Mouse (Mus musculus) cerebellum, adult 9-11 months (tissue): ENCODE measurements at regions not wholly inside any gene's neighbourhood (a gene's known extent, or its start where the extent isn't known, plus 50 kb on each side); places are given as distances from the start of the nearest gene placed in this dataset.
"Not testable (repeated sequence)": the region's sequence is repeated elsewhere in the genome, so short reads cannot be mapped to it uniquely, and the experiment has no call there.

Experiments
- DNase-seq: peaks from one replicate; pipeline ENCODE4 v3.0.0; 2022

DNA sequence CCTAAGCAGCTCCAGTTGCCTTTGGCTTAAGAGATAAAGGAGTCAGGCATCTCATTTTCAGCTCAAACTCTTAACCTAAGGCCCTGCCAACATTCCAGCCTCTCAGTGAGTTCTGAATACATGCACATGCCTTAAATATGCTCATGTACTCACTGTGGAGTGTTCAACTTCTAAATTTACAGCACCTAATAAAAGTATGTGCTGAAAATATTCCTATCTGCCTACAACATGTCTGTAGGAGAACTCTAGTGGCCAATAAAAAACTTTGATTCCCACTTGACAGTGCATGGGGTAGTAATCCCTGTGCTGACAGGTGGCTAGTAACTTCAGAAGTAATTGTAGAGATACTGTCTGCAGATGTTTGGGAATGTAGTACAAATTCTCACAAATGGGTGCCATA is 319.3 kb upstream of the Intu start:
- no peak for DNase-seq

DNA sequence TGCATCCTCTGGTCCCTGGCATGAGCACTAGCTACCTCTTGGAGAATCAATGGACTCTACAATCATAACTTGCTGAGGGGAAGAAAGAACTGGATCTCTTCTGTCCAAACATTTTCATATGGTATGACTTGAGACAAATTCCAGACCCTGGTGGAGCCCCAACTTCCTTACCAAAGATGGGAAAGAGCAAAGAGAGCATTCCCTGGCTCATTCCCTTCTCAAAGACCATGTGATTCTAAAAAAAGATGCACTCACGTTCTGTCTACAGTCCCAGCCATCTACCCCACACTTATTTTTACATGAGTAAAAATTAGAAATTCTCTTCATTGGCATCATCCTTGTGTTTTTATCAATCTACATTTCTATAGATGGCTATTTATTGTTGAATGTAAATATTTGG is 304.3 kb upstream of the Intu start:
- DNase-seq = no peak

DNA sequence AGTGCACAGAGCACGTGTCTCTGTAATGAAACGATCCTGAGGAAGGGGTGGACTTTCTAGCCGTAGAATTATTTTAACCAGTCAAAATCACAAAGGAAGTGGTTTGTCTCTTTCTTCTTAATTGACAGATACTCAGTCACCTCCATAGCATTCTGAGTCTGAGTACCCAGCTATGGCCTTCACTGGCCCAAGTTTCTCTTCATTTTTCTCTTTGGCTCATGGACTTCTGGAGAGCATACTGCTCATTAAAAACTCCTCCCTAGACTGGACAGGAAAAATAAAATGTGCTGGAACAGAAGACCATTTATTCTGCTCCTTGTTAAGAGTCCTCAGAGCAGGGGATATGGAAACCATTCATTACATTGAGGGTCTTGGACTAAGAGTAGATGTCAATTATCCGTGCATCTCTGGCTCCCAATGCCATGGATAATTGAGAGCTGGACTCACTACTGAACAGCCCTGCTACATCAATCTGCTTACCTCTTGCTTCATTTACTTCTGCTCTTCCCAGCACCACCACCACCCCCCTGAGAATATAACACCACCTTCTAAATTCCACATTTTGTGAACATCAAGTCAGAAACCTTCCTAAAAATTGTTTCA is 287.5 kb upstream of the Intu start:
- no peak for DNase-seq

DNA sequence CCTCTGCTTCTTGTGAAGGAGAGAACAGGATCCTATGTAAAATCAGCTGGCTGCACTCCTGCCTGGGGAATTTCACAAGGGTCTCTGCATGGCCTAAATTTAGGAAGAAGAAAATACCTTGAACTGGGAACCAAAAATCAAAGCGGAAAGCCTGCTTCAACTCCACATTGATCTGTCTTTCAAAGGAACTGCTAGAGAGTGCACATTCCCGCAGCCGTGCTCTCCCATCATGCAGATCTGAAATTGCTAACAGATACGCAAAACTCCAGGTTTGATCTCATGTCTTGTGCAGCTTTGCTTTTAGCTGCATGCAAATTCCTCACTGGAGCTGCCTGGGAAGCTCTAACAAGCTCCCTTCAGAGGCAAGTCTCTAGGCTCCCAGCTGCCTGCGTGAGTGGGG is 276.7 kb upstream of the Intu start:
- no peak for DNase-seq

DNA sequence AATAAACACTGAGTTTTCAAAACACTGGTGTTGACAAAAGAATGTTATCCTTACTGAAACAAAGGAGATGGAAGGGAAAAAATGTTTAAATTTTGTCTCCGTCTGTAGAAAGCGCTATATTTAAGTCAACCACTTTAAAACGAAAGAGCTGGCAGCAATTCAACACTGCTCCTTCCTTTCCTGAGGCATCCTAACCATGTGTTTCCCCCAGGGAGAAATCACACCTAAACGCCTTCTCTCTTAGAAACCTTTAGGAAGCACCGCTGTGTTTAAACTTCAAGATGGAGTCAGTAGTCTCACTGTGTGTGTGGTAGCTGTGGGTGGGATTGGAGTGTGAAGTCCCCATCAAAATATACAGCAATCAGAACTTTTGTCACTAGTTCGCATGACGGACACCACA is 268.6 kb upstream of the Intu start:
- DNase-seq = no peak

DNA sequence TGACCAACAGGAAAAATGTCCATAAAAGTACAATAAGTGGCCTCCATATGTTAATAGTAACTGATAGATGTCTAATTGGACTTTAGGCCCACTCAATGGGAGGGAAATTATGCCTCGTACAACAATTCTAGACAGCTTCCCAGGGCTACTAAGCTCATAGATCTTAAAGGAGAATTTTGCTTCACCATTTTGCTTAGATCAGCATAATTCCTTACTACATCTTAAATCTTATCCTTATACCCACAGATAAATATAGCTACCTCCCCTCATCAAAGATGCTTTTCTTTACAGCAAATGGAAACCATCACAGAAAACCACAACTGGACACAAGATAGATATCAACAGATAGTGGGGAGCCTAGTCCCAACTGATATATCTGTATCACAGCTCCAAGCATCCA is 263.6 kb upstream of the Intu start:
- no peak for DNase-seq

DNA sequence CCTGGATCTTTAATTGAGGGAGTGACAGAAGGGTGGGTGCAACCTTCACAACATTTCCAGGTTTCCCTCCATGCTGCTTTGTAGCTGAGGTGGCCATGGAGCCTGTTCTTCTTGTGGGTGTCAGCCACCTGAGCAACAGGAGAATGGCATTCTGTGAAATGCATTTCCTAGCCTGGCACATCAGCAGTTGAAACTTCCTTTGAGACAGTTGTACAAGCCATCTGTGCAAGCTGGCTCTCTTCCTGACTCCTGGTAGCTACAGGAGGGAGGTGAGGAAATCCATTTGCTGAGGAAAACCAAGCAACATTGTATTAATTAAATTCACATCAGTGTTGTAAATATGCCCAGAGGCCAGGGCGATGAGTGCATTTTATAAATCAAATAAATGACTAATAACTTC is 248.2 kb upstream of the Intu start:
- peak; percentile 56 for DNase-seq

DNA sequence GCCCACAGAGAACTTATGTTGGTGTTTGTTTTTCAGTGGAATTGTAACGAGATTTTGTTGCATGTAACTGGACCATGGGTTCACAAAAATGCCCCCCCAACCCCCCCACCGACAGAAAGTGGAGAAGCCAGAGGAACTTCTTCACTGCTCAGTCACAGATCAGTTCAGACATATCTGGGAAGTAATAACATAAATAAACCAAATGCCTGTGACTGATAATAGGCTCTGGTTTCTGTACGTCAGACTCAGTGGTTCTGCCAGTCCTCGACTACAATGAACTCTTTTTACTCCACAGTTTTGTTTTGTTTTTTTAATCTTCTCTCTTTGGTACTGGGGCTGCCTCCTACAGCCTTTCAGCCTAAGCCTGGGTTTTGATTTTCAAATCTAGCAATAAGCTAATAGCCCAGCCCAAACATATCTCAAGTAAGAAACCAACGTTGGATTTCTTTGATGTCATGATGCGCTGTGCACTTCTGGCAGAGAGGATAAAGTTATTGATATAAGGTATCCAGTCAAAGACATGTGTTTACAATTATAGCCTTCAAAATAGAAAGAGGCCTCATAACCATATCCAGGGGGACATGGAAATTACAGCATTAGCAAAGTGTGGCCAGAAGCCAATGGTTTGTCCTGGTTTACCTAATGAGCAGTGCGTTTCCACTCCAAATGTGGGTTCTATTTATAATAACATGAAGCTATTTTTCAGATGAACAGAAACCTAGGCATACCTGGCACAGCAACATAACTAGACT is 244.0 kb upstream of the Intu start:
- DNase-seq = no peak

DNA sequence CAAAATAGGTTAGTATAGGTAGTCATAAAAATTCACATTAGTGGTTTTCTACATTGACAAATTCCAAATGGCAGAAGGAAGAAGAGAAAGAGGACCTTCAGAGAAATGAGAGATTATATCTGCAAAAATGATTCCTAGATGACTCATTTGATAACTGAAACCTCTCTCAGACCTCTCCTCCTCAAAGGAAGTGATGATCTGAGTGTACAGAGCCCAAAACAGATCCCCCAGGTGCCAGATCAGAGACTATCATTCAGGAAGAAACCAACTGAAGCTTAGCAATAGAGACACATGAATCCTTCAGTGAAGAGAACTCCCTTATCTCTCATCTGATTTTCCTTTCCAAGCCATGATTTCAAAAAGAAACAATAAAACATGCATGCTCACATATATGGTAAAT is 234.0 kb upstream of the Intu start:
- no peak for DNase-seq

DNA sequence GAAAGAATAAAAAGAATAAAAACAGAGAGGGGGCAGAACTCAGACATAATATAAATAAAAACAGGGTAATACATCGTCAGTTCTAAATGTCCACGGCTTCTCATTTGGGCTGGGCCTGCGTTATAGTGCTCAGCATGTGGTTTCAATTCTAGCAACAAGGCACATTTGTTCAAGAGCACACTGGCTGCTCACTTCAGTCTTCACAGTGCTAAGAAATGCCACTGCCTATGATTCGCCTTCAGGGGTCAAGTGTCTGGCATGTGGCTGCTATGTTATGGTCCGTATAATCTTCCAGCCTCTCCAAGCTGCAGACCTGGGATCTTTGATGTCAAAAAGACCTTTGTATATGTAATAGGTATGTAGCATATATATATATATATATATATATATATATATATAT is 210.8 kb upstream of the Intu start:
- DNase-seq = no peak

DNA sequence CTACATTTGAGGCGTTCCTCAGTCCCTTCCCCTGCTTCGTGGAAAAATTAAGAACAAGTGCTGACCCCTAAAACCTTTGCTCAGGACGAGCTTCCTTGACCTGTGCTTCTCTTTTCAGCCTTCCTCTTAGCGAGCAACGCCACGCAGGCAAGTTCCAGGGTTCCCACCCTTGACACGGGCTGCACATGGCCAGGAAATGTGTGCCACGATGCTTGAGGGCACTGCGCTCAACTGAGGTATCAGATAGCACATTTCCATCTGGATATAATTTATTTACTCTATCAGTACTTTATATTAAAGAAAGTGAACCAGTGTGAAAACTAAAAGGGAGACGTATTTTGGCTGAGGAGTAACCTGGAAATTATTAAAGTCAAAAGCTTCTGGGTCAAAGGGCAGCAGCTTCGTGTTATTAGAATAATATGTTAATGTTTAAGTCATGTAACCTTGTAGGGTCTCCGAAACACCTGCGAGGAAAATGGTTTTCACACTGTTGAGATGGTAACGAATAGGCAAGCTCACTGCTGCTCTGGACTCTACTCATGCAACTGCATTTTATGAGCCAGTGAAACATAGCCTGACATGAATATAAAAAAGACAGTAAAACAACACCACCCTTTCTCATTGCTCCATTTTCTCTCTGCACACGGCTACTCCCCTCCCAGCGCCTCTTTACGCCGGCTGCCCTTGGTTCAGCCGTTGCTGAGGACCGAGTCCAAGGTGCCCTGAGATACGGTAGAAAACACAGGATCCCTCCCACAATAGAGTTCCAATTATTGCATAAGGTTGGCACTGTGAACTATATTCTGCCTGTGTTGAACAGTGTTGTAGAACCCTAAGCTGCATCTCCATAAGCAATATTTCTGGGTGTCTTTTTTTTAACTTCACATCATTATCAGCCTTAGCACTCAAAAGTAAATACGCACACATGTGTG is 204.9 kb upstream of the Intu start:
- DNase-seq = no peak

DNA sequence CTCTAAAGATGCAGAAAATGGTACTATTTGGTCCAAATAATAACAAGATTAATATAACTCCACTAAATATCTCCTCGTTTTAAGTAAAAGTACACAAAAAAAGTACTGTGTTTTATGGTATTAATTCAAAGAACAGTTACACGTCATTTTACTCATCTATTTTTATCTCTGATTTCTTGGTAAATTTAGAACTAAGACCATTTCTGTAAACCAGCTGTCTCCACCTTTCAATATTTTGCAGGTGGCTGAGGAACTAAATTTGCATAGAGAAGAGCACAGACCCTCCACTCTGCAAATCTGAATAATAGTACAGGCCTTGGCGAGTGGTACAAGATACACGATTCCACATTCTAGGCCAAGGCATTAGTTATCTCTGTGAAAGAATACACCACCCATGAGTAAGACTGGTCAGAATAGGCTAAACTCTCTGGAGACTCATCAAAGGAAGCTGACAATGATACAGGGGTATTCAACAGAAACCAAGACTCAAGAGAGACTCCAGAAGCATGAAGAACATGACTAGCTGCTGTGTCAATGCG is 191.5 kb upstream of the Intu start:
- DNase-seq = no peak

DNA sequence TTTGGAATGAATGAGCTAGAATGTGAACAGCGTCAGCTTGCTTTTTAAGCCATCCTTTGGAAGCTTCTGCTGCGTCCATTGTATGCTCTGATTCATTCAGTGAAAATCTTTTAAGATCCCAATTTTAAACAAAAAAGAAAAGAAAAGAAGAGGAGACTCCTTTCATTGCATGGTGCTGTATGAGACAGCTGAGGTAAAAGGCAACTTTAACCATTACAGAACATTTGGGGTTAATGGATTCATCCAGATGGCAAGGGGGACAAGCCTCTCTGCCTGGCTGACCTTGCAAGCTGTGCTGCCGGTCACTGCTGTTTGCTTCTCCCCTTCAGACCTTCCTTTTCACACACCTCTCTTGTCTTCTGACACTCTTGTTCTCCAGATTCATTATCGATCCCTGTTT is 176.0 kb upstream of the Intu start:
- no peak for DNase-seq

DNA sequence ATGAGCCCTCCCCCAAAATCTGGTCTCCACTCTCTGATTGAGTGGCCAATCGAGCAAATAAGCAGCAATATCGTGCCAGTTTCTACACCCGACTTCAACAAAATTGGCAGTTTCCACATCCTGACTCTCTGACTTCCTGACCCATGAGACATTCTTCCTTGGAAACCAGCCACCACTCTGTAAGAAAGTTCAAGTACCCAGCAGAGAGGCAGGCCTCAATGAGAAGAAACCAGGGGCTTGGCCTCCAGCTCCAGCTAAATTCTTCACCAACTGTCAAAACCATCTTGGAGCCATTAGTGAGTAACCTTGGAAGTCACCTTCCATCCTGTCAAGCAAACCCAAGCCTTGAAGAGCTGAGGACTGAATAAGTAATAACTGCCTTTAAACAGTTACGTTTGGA is 162.7 kb upstream of the Intu start:
- no peak for DNase-seq

DNA sequence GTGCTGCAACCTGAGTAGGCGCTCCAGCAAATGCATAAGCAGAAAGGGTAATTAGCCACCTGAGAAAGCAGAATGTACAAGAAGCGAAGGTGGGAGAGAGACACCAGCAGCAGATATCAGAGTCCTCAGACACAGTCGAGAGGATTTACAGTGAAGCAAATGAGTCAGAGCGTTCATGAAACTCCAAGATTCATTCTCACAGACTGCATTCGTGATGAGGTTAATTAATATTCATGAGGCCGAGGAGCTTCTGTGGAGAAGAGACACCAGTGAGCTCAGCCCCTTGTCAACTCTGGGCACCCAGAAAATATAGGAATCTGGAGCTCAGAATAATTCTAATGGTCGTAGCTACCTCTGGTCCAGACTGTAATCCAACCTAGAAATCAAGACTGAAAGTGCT is 159.7 kb upstream of the Intu start:
- DNase-seq = no peak

DNA sequence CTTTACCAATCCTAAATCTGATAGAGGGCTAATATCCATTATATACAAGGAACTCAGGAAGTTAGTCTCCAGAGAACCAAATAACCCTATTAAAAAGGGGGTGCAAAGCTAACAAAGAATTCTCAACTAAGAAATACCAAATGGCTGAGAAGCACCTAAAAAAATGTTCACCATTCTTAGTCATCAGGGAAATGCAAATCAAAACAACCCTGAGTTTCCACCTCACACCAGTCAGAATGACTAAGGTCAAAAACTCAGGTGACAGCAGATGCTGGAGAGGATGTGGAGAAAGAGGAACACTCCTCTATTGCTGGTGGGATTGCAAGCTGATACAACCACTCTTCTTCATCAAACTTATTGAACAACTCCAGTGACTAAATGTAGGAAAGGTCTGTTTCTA is 154.9 kb upstream of the Intu start:
- not testable (repeated sequence) for DNase-seq

DNA sequence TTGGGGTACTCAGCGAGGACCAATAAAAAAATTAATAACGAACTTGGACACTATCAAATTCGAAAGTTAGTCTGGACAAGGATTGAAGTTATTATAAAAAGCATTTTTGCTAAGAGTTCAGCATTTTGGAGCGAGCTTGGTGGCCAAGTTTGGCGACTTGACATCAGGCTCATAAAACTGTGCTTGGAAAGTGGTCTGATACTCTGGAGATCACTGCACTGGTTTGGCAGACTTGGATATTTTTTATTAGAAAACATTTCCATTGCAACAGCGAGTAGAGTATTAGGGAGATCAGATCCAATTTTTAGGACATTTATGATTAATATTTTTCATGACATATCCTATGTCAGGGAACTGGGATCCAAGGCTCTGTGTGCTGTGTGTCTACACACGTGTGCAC is 153.7 kb upstream of the Intu start:
- DNase-seq = no peak

DNA sequence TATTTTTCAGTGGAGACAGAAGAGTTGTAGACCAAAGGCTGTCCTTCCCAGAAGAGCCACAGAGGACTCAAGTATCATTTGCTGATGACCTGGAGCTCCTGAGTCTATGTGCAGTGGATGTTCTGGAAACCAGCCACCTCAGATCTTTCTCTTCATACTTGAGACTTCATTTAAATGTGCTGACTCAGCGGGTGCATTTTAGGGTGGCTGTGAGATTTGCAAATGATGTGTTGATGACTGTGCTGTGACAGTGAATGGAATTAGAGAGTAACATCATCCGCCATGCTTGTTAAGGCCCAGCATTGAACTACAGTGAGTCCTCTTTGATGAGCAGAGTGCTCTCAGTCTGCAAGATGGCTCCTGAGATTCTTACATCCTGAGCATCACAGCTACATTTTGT is 152.0 kb upstream of the Intu start:
- DNase-seq = no peak

DNA sequence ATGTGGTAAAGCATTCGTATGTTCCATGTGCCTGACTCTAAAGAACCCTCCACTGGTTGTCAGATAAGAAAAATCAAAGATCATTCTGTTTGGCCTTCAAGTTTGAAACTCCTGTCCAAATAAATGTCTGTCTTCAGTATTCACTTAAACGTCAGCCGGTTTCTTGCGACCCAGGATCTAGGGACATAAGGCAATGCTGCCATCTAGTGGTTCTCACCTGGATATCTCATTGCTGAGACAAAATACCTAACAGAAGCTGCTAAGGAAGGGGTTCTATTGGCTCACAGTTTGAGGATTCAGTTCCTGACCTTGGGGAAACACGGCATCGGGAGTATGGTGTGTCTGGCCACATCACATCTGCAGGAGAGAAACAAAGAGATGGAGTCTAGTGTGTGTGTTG is 139.5 kb upstream of the Intu start:
- peak; percentile 3 for DNase-seq

DNA sequence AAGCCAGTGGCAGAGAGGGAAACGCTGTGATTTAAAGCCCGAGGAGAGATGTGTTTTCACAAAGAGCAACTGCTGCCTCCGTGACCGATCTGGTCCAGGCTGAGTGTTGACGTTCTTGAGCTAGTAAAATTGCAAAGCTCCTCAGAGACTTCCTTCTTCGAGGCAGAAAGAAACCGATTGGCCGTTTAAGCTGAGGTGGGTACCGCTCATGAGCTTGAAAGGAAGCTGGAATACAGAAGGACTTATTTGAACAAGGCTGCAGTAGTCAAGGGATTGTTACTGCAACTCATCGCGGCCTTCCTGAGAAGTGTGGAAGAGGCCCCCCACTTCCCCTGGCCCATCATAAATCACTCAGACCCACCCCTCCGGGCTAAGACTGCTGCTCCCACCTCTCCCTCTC is 132.9 kb upstream of the Intu start:
- DNase-seq = no peak

DNA sequence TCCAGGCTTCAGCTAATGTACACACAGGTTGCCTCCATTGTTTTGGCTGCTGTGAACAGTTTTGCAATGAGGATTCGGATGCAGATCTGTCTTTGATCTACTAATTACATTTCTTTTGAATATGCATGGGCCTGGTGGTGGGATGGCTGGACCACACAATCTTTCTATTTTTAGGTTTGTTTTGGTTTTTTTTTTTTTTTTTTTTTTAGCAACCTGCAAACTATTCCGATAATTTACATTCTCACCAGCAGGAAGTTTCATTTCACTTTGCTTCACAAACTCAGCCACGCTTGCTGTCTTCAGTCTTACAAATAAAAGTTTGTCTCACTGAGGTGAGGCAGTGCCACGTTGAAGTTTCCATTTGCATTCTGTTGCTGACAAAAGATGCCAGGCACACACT is 127.7 kb upstream of the Intu start:
- DNase-seq = no peak

DNA sequence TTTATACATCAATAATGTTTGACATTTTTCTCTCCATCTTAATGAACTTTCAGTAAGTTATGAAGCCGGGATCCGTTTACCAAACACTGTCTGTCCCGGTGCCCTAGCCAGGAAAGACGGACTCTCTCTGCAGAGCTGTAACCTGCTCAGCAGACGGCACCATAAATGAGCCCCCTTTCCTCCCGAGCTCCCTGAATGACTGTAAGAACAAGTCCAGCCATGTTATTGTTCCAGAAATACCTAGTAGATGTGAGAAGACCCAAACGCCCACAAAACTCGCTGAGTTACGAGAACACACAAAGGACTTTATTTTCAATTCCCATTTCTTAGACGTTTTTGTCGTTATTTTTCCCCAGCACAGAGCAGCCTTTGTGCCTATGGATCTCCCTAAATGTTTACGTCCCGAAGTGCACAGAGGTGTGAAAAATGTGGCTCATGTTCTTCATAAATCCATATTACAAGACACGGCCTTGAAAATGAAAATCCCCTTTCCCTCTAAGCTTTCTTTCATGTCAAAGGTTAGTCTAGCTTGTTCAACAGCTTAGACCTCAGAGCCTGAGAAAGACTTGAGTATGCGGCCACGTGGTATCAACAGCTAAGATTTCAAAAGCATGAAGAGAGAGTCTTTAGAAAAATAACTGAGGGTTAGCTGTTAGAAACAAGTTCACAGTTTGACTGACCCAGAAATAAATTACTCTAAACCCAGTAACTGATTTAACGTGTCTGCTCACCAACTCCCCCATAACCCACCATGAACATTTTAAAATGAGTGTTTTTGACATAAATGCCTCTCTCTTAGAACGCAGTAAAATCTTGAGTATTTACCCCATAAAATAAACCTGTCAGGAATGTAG is 125.8 kb upstream of the Intu start:
- no peak for DNase-seq

DNA sequence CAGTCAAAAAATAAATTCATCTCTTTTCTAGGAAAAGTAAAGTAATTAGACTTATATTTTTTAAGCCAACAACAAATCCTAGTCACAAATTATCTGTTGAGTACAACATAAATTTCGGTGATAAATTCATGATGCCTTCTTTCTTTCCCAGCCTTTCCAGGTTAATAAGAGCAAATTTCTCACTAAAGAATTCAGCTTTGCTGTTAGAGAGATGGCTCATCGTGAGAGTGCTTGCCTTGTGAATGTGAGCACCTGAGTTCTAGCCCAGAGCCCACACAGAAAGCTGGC is 125.2 kb upstream of the Intu start:
- DNase-seq = no peak
